Mouse (Mus musculus) heart, embryonic 12.5 days (tissue): ENCODE results near the gene Fabp7. TPM values are rescaled to one million over a fixed set of nuclear protein-coding genes. Genes with fewer than 3 reads are reported as not detected.

ENCODE experiments used
- polyA plus RNA-seq: library from polyadenylated mRNA; unstranded; fragments of >200 nt; fragmentation: Nextera tagmentation; extraction: Ambion mirVana; gene quantifications from 2 replicates; pipeline ENCODE4 v1.2.1, GENCODE M21; 2016

Gene Fabp7
- polyA plus RNA-seq, 1 experiment from 2014 or later: 3.9 TPM

Other genes starting within 250 kb of the Fabp7 start
- gene Pkib, start 152.9 kb upstream of the Fabp7 start, polyA plus RNA-seq: 1.3 and 1.6 TPM in 2 replicates
- 25.2 and 26.4 TPM in 2 replicates for gene Smpdl3a, start 9.5 kb downstream of the Fabp7 start, polyA plus RNA-seq